Comparison of ENCODE assay signal across 28 mouse cellular contexts in genomic region chr7:102446438-102446837, GRCm38 (mm10). TPM values are rescaled to one million over a fixed set of nuclear protein-coding genes. Genes with fewer than 3 reads are reported as not detected.
DNase-seq lines count a peak whose midpoint lies in the region; ATAC-seq lines count a peak whose summit lies in the region.
"Had no signal": no experiment of that assay in that cellular context is flagged by ENCODE, and none has a peak within 500 bp of the region (broad histone marks: within the 10 kb centered on the region; RNA-seq: fewer than 3 reads in every experiment).

No protein-coding gene starts in this region.

- peak; percentile 48 to 54 for DNase-seq in adrenal gland, adult (ENCODE audit: inconsistent age in 2 of 2, low spot score in 1 of 2)
- DNase-seq in adrenal gland, adult 8-10 months, result no peak
- DNase-seq in forebrain, embryonic 11.5 days (ENCODE audit: low spot score), result peak; percentile 17
- no peak for DNase-seq in forebrain, embryonic 14.5 days (ENCODE audit: low spot score)
- DNase-seq in heart, adult 11 months, result peak; percentile 45
- DNase-seq in heart, adult 18-20 months, result no peak
- peak; percentile 30 for DNase-seq in skeletal muscle tissue, adult 2 months (ENCODE audit: low read depth, low spot score)
- DNase-seq in right cerebral cortex, postnatal 14 days, result no peak
- DNase-seq: cerebellum, adult 18-20 months; cerebellum, adult 9-10 months; cerebellum, postnatal 14 days; gastrocnemius, postnatal 25 days; heart, postnatal 10 days; heart, postnatal 36 days; kidney, adult 11 months; kidney, adult 8-10 months had no signal

- H3K27ac ChIP-seq in forebrain, embryonic 11.5 days (ENCODE audit: low read depth, low read length), result no peak overlapping the region
- no peak overlapping the region for H3K27ac ChIP-seq in forebrain, embryonic 14.5 days (ENCODE audit: low read depth, low read length)
- H3K27ac ChIP-seq: forebrain, embryonic 10.5 days; forebrain, embryonic 15.5 days; heart, embryonic 15.5 days; hindbrain, embryonic 10.5 days; hindbrain, embryonic 13.5 days; intestine, embryonic 15.5 days had no signal

- 92% methylated on average over 9 of the region's 9 CpGs for WGBS in forebrain, embryonic 11.5 days
- 96% methylated on average over 9 of the region's 9 CpGs for whole genome bisulfite sequencing in forebrain, embryonic 14.5 days

- no peak overlapping the region for H3K9ac ChIP-seq in forebrain, embryonic 11.5 days (ENCODE audit: low read length)
- no peak overlapping the region for H3K9ac ChIP-seq in forebrain, embryonic 14.5 days (ENCODE audit: low read length)
- H3K9ac ChIP-seq: forebrain, embryonic 15.5 days; heart, embryonic 12.5 days; heart, embryonic 15.5 days; hindbrain, embryonic 13.5 days; intestine, embryonic 15.5 days had no signal

- H3K9me3 ChIP-seq in forebrain, embryonic 11.5 days (ENCODE audit: control insufficient read depth, low read length), result no peaks in the 10 kb centered on the region
- H3K9me3 ChIP-seq in forebrain, embryonic 14.5 days (replicated peaks; ENCODE audit: control insufficient read depth, low read length), result no peaks in the 10 kb centered on the region
- H3K9me3 ChIP-seq: forebrain, embryonic 10.5 days; forebrain, embryonic 15.5 days; heart, embryonic 12.5 days; heart, embryonic 15.5 days; hindbrain, embryonic 10.5 days; hindbrain, embryonic 13.5 days; intestine, embryonic 15.5 days had no signal

- peaks cover 4% of the 10 kb centered on the region for H3K4me1 ChIP-seq in forebrain, embryonic 11.5 days (replicated peaks; ENCODE audit: control insufficient read depth, insufficient read depth, low read length)
- peaks cover 9% of the 10 kb centered on the region; the same call in 1 of the 2 replicates for H3K4me1 ChIP-seq in forebrain, embryonic 14.5 days (ENCODE audit: control insufficient read depth, insufficient read depth, low read length)

- no peak overlapping the region for H3K4me3 ChIP-seq in forebrain, embryonic 11.5 days (ENCODE audit: low read depth, low read length)
- H3K4me3 ChIP-seq in forebrain, embryonic 14.5 days (ENCODE audit: low read depth, low read length), result no peak overlapping the region
- H3K4me3 ChIP-seq: forebrain, embryonic 10.5 days; forebrain, embryonic 15.5 days; heart, embryonic 12.5 days; heart, embryonic 15.5 days; hindbrain, embryonic 10.5 days; hindbrain, embryonic 13.5 days; intestine, embryonic 15.5 days had no signal

- no peak for ATAC-seq in forebrain, embryonic 11.5 days (replicated peaks; ENCODE audit: low FRiP score)
- ATAC-seq in forebrain, embryonic 14.5 days, result no peak
- ATAC-seq: forebrain, embryonic 15.5 days; hindbrain, embryonic 16.5 days; intestine, embryonic 15.5 days had no signal

- peaks cover 21% of the 10 kb centered on the region for H3K36me3 ChIP-seq in forebrain, embryonic 11.5 days (ENCODE audit: control insufficient read depth, insufficient read depth, low read length)
- peaks cover 57% of the 10 kb centered on the region for H3K36me3 ChIP-seq in forebrain, embryonic 14.5 days (ENCODE audit: control insufficient read depth, insufficient read depth, low read length)

- H3K4me2 ChIP-seq in forebrain, embryonic 11.5 days (ENCODE audit: low read depth, low read length, severe bottlenecking), result no peak overlapping the region
- H3K4me2 ChIP-seq in forebrain, embryonic 14.5 days (ENCODE audit: low read length), result no peak overlapping the region
- H3K4me2 ChIP-seq: forebrain, embryonic 15.5 days; heart, embryonic 12.5 days; heart, embryonic 15.5 days; hindbrain, embryonic 13.5 days; intestine, embryonic 15.5 days had no signal

- no peaks in the 10 kb centered on the region for H3K27me3 ChIP-seq in forebrain, embryonic 11.5 days (ENCODE audit: control insufficient read depth, insufficient read depth, low read length)
- H3K27me3 ChIP-seq in forebrain, embryonic 14.5 days (replicated peaks; ENCODE audit: control insufficient read depth, insufficient read depth, low read length), result no peaks in the 10 kb centered on the region
- H3K27me3 ChIP-seq: forebrain, embryonic 15.5 days; heart, embryonic 12.5 days; heart, embryonic 15.5 days; hindbrain, embryonic 13.5 days; intestine, embryonic 15.5 days had no signal

RNA-seq across cellular contexts. Expression of gene Rrm1, which starts 4.9 kb away (rescaled TPM):
- total RNA-seq in adrenal gland, adult 8-10 months (2022), result 10 to 100 TPM; 16.4 to 23.7 (median 20.3) TPM
- 274 and 290 TPM in 2 replicates for polyA plus RNA-seq in forebrain, embryonic 11.5 days (2014; fragmentation: Nextera tagmentation; extraction: Ambion mirVana)
- polyA plus RNA-seq in forebrain, embryonic 14.5 days (2014; fragmentation: Nextera tagmentation; extraction: Ambion mirVana), result 96.7 and 98.6 TPM in 2 replicates
- total RNA-seq in heart, adult 18-20 months (2021), result 10 to 100 TPM in 1 of 2 experiments, 1 to 10 TPM in 1; 9.5 to 10.1 TPM

RNA-seq across cellular contexts. Expression of gene Olfr543, which starts 35.0 kb away (rescaled TPM):
- not detected for total RNA-seq in adrenal gland, adult 8-10 months (2022)
- 1.0 and 1.5 TPM in 2 replicates for polyA plus RNA-seq in forebrain, embryonic 11.5 days (2014; fragmentation: Nextera tagmentation; extraction: Ambion mirVana)
- 0.46 TPM in 1 of 2 replicates, not detected in the other for polyA plus RNA-seq in forebrain, embryonic 14.5 days (2014; fragmentation: Nextera tagmentation; extraction: Ambion mirVana)
- not detected for total RNA-seq in heart, adult 18-20 months (2021)
- total RNA-seq: gastrocnemius, postnatal 25 days; granulocyte monocyte progenitor cell, adult 5-6 weeks; heart, postnatal 10 days; heart, postnatal 36 days had no signal

RNA-seq across cellular contexts. Expression of gene Olfr544, which starts 41.7 kb away (rescaled TPM):
- total RNA-seq in adrenal gland, adult 8-10 months (2022), result not detected
- 0.11 and 0.40 TPM in 2 replicates for polyA plus RNA-seq in forebrain, embryonic 11.5 days (2014; fragmentation: Nextera tagmentation; extraction: Ambion mirVana)
- polyA plus RNA-seq in forebrain, embryonic 14.5 days (2014; fragmentation: Nextera tagmentation; extraction: Ambion mirVana), result 0.09 TPM in 1 of 2 replicates, not detected in the other
- total RNA-seq in heart, adult 18-20 months (2021), result not detected
- total RNA-seq: ES-E14; gastrocnemius, postnatal 25 days; granulocyte monocyte progenitor cell, adult 5-6 weeks; heart, postnatal 10 days; heart, postnatal 36 days had no signal
- polyA plus RNA-seq: embryonic facial prominence, embryonic 11.5 days; intestine, embryonic 15.5 days had no signal

RNA-seq across cellular contexts. Expression of gene Olfr545, which starts 52.9 kb away (rescaled TPM):
- total RNA-seq in adrenal gland, adult 8-10 months (2022), result not detected
- 0.09 and 0.12 TPM in 2 replicates for polyA plus RNA-seq in forebrain, embryonic 11.5 days (2014; fragmentation: Nextera tagmentation; extraction: Ambion mirVana)
- polyA plus RNA-seq in forebrain, embryonic 14.5 days (2014; fragmentation: Nextera tagmentation; extraction: Ambion mirVana), result 0.23 TPM in 1 of 2 replicates, not detected in the other
- not detected for total RNA-seq in heart, adult 18-20 months (2021)
- total RNA-seq: ES-E14; gastrocnemius, postnatal 25 days; granulocyte monocyte progenitor cell, adult 5-6 weeks; heart, postnatal 10 days; heart, postnatal 36 days had no signal
- polyA plus RNA-seq: embryonic facial prominence, embryonic 11.5 days; embryonic facial prominence, embryonic 14.5 days; heart, embryonic 12.5 days had no signal

Comparison
In these comparisons a context has a peak if more than half of its experiments do, and no peak if none do; other contexts are left out.
1. DNase-seq: peak in adrenal gland, adult (2 of 2), forebrain, embryonic 11.5 days (single experiment), heart, adult 11 months (single experiment) and skeletal muscle tissue, adult 2 months (single experiment); none in adrenal gland, adult 8-10 months (single experiment), forebrain, embryonic 14.5 days (single experiment), heart, adult 18-20 months (0 of 2) and right cerebral cortex, postnatal 14 days (single experiment).